Mouse (Mus musculus) liver, embryonic 14.5 days (tissue): ENCODE data around the gene Rad51b. TPM values are rescaled to one million over a fixed set of nuclear protein-coding genes. Genes with fewer than 3 reads are reported as not detected.

ENCODE experiments used
- ATAC-seq: fragments of 200-750 bp; cut with Nextera tagmentation; 2 replicates; pipeline ENCODE4 v1.8.0; 2017; ENCODE audit warnings: moderate number of reproducible peaks, mild to moderate bottlenecking, moderate library complexity; ENCODE audit not compliant: insufficient read depth
- DNase-seq, 3 experiments: peaks; one replicate each; pipeline ENCODE4 v3.0.0-alpha.2; 2012 to 2013; ENCODE audit warnings: low read depth in 3 of 3, low spot score in 3 of 3
- H3K27ac ChIP-seq: fragments of 300-500 bp; sonication (generic); 2 replicates; pipeline ENCODE4 v1.5.1; 2014; ENCODE audit warnings: moderate library complexity, mild to moderate bottlenecking, control low read depth, inconsistent platforms
- H3K27me3 ChIP-seq: fragments of 300-500 bp; sonication (generic); 2 replicates; pipeline ENCODE4 v1.6.1; 2014; ENCODE audit warnings: mild to moderate bottlenecking, low read length, moderate library complexity; ENCODE audit not compliant: control insufficient read depth, insufficient read depth
- H3K36me3 ChIP-seq: fragments of 300-500 bp; sonication (generic); replicated peaks from 2 replicates; pipeline ENCODE4 v1.6.1; 2014; ENCODE audit warnings: low read depth; ENCODE audit not compliant: control insufficient read depth, insufficient read depth
- H3K4me1 ChIP-seq, 2 experiments: fragments of 200-500 bp in 1 of 2; fragments of 300-500 bp in 1 of 2; sonication (generic) in 1 of 2; replicated peaks; 2 replicates each; pipeline ENCODE4 v1.6.1; 2012 to 2014; ENCODE audit warnings: antibody characterized with exemption in 1 of 2, inconsistent platforms in 1 of 2, low read length in 1 of 2; ENCODE audit not compliant: control insufficient read depth in 2 of 2, insufficient read depth in 2 of 2
- H3K4me2 ChIP-seq: fragments of 300-500 bp; sonication (generic); 2 replicates; pipeline ENCODE4 v1.6.1; 2014; ENCODE audit warnings: low read depth, mild to moderate bottlenecking, control low read depth, moderate library complexity
- H3K4me3 ChIP-seq, 2 experiments: fragments of 200-500 bp in 1 of 2; fragments of 300-500 bp in 1 of 2; sonication (generic) in 1 of 2; 2 replicates each; pipeline ENCODE4 v1.5.1; 2012 to 2014; ENCODE audit warnings: low read depth in 2 of 2, low read length in 2 of 2, mild to moderate bottlenecking in 2 of 2, control low read depth in 1 of 2, inconsistent platforms in 1 of 2, moderate library complexity in 1 of 2; ENCODE audit not compliant: insufficient read depth in 1 of 2
- H3K9ac ChIP-seq: fragments of 300-500 bp; sonication (generic); replicated peaks from 2 replicates; pipeline ENCODE4 v1.6.1; 2014; ENCODE audit warnings: mild to moderate bottlenecking, control low read depth, moderate library complexity
- H3K9me3 ChIP-seq: fragments of 300-500 bp; sonication (generic); 2 replicates; pipeline ENCODE4 v1.6.1; 2016; ENCODE audit warnings: low read length, mixed read lengths; ENCODE audit not compliant: control insufficient read depth
- CTCF ChIP-seq: IDR thresholded peaks from 2 replicates; pipeline ENCODE4 v1.5.1; 2016; ENCODE audit warnings: antibody characterized with exemption, low read depth, control low read depth
- EP300 ChIP-seq: IDR thresholded peaks from 2 replicates; pipeline ENCODE4 v1.6.1; 2016; ENCODE audit warnings: antibody characterized with exemption, low read depth
- WGBS: fragments of 180-500 bp; shearing (Covaris S2); extraction: QIAGEN DNeasy Blood & Tissue Kit; methylation state at CpG from one replicate; pipeline ENCODE4 v1.1.7; 2014; ENCODE audit not compliant: insufficient replicate concordance; 5-methylcytosine and 5-hydroxymethylcytosine counted together
- polyA plus RNA-seq, 2 experiments: library from polyadenylated mRNA; depleted of rRNA in 1 of 2; stranded (reverse) in 1 of 2; unstranded in 1 of 2; fragments of >200 nt; fragmentation: Nextera tagmentation in 1 of 2; extraction: Ambion mirVana in 1 of 2; gene quantifications; 2 replicates each; pipeline versions ENCODE4 v1.2.1 to v1.2.3; 2012 to 2014

The Rad51b gene
- polyA plus RNA-seq, 2 experiments: 2.3 to 5.1 TPM

- Histone ChIP-seq H3K4me3 (no peak overlapping the region), H3K27ac (no peak overlapping the region), H3K4me2 (no peak overlapping the region), H3K36me3 (no peaks in the 10 kb centered on the region), H3K9ac (no peak overlapping the region), H3K27me3 (no peaks in the 10 kb centered on the region), H3K4me1 (peaks cover 5 to 54% of the 10 kb centered on the region in 2 experiments), H3K9me3 (no peaks in the 10 kb centered on the region)
- WGBS: 43% methylated on average over 5 of the region's 5 CpGs
- no peak for ATAC-seq
- no peak for TF ChIP-seq EP300
- no peak for TF ChIP-seq CTCF
- no peak for DNase-seq
Observed at GRCm38 (mm10) chr12:79840465-79840864, 543.4 kb downstream of the Rad51b start.

GRCm38 (mm10) chr12:79841248-79841647 lies 544.2 kb downstream of the Rad51b start:
- TF ChIP-seq EP300: no peak
- ATAC-seq (no peak), DNase-seq (no peak)
- Histone ChIP-seq H3K4me1 (peaks cover 5 to 54% of the 10 kb centered on the region in 2 experiments), H3K27ac (no peak overlapping the region), H3K4me2 (no peak overlapping the region), H3K9ac (no peak overlapping the region), H3K4me3 (no peak overlapping the region), H3K9me3 (no peaks in the 10 kb centered on the region), H3K36me3 (no peaks in the 10 kb centered on the region), H3K27me3 (no peaks in the 10 kb centered on the region)
- WGBS: 71% methylated on average over 3 of the region's 3 CpGs

GRCm38 (mm10) chr12:79842319-79842718 lies 545.2 kb downstream of the Rad51b start:
- Histone ChIP-seq H3K36me3 (no peaks in the 10 kb centered on the region), H3K9ac (no peak overlapping the region), H3K27ac (no peak overlapping the region), H3K9me3 (no peaks in the 10 kb centered on the region), H3K4me3 (no peak overlapping the region), H3K27me3 (no peaks in the 10 kb centered on the region), H3K4me1 (peaks cover 5 to 54% of the 10 kb centered on the region in 2 experiments), H3K4me2 (no peak overlapping the region)
- ATAC-seq (no peak), DNase-seq (no peak)
- no peak for TF ChIP-seq CTCF
- no peak for TF ChIP-seq EP300
- 21% methylated on average over 7 of the region's 7 CpGs for WGBS

GRCm38 (mm10) chr12:79843002-79843401 lies 545.9 kb downstream of the Rad51b start:
- Histone ChIP-seq H3K36me3 (no peaks in the 10 kb centered on the region), H3K27me3 (no peaks in the 10 kb centered on the region), H3K4me2 (no peak overlapping the region), H3K9ac (no peak overlapping the region), H3K4me3 (no peak overlapping the region), H3K27ac (no peak overlapping the region), H3K9me3 (no peaks in the 10 kb centered on the region), H3K4me1 (peaks cover 2 to 47% of the 10 kb centered on the region in 2 experiments)
- DNase-seq: no peak
- ATAC-seq: no peak
- WGBS: 37% methylated on average over 11 of the region's 11 CpGs
- TF ChIP-seq EP300 (no peak), CTCF (no peak)

DNA sequence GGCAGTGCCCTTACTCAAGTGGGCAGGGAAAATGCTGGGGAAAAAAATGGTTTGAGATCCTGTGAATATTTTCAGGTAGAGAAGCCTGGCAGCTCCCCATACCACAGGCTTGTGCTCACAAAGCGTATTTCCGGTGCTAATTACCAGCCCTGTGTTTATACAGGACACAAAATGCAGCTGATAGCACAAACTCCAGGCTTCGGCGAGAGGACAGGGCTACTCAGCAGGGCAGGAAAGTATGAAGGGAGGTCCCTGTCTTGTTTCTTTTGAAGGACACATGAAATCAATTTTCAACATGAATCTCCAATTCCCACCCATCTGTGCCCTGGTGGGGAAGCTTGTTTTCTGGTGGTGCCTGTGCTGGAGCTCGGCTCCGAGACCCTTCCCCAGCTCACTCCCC lies 546.4 kb downstream of the Rad51b start:
- no peaks in the 10 kb centered on the region for H3K36me3 ChIP-seq
- H3K4me1 ChIP-seq: peaks cover 2 to 43% of the 10 kb centered on the region in 2 experiments
- H3K9me3 ChIP-seq: no peaks in the 10 kb centered on the region
- no peaks in the 10 kb centered on the region for H3K27me3 ChIP-seq
- no peak for TF ChIP-seq CTCF
- no peak for TF ChIP-seq EP300
- H3K4me3 ChIP-seq: no peak overlapping the region
- H3K9ac ChIP-seq: no peak overlapping the region
- H3K27ac ChIP-seq: no peak overlapping the region
- 42% methylated on average over 6 of the region's 6 CpGs for WGBS
- no peak overlapping the region for H3K4me2 ChIP-seq
- no peak for DNase-seq
- ATAC-seq: no peak
